Mouse (Mus musculus): Measurements from ENCODE around the gene Gnptg. TPM values are rescaled to one million over a fixed set of nuclear protein-coding genes. Genes with fewer than 3 reads are reported as not detected.
"Not testable (repeated sequence)": the region's sequence is repeated elsewhere in the genome, so short reads cannot be mapped to it uniquely, and the experiment has no call there.

Gene Gnptg
- polyA plus RNA-seq, 1 experiment from 2014 or later = 19.9 TPM

GRCm38 (mm10) chr17:25224586-25225222, 15.2 kb downstream of the Gnptg start:
- H3K4me1 ChIP-seq (ENCODE audit: control insufficient read depth, low read depth, low read length) = peaks cover 66% of the 10 kb centered on the region
- peak overlapping the region; percentile 76 for H3K4me2 ChIP-seq (ENCODE audit: low read depth, low read length)
- ATAC-seq (ENCODE audit: low read depth) = no peak
- peak overlapping the region; percentile 78 for H3K4me3 ChIP-seq (ENCODE audit: low read depth, low read length)
- WGBS (ENCODE audit: insufficient replicate concordance) = 59% methylated on average over 7 of the region's 7 CpGs
- H3K27ac ChIP-seq (ENCODE audit: low read length) = peak overlapping the region; percentile 85
- no peaks in the 10 kb centered on the region for H3K9me3 ChIP-seq (replicated peaks; ENCODE audit: control insufficient read depth, low read length)
- peaks cover 10% of the 10 kb centered on the region for H3K36me3 ChIP-seq (ENCODE audit: control insufficient read depth, insufficient read depth)
- H3K9ac ChIP-seq (ENCODE audit: low read depth, low read length) = peak overlapping the region; percentile 81
- no peaks in the 10 kb centered on the region for H3K27me3 ChIP-seq (ENCODE audit: control insufficient read depth, insufficient read depth, low read depth, low read length)

DNA sequence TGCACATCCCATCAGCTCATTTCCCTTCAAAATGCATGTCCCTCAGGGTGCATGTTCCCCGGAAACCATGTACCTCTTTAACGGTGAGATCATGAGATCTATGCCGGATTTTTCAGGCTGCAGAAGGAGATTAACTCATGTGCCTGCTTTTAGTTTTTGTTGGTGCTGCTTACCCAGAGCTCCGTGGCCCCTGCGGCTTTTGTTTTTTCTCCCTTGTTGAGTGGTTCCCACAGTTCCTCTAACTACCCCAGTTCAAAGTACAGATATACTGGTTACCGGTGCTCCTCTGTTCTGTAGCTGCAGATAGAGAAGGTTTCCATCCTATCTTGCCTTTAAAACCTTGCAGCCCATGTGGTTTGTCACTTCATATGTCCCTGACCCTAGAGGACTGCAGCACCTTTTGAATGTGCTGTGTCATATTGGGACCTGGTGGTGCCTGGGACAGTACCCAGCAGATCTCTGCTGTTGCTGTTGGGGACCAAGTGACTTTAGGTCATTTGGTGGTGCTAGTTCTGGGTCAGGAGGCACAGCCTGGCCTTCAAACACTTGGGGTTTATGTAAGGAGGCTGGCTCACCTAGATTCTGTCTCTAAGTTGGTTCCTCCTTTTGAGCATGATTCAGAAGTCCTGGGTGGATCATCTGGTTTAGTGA, 16.8 kb downstream of the Gnptg start:
- H3K27me3 ChIP-seq (ENCODE audit: control insufficient read depth, insufficient read depth, low read depth, low read length) = no peaks in the 10 kb centered on the region
- H3K9me3 ChIP-seq (replicated peaks; ENCODE audit: control insufficient read depth, low read length) = no peaks in the 10 kb centered on the region
- peak overlapping the region; percentile 78 for H3K4me3 ChIP-seq (ENCODE audit: low read depth, low read length)
- peaks cover 5% of the 10 kb centered on the region for H3K36me3 ChIP-seq (ENCODE audit: control insufficient read depth, insufficient read depth)
- WGBS (ENCODE audit: insufficient replicate concordance) = 6% methylated on average over 6 of the region's 6 CpGs
- peak overlapping the region; percentile 81 for H3K9ac ChIP-seq (ENCODE audit: low read depth, low read length)
- peak; percentile 50 for ATAC-seq (ENCODE audit: low read depth)
- H3K27ac ChIP-seq (ENCODE audit: low read length) = peak overlapping the region; percentile 85
- peaks cover 64% of the 10 kb centered on the region for H3K4me1 ChIP-seq (ENCODE audit: control insufficient read depth, low read depth, low read length)
- peak overlapping the region; percentile 76 for H3K4me2 ChIP-seq (ENCODE audit: low read depth, low read length)

DNA sequence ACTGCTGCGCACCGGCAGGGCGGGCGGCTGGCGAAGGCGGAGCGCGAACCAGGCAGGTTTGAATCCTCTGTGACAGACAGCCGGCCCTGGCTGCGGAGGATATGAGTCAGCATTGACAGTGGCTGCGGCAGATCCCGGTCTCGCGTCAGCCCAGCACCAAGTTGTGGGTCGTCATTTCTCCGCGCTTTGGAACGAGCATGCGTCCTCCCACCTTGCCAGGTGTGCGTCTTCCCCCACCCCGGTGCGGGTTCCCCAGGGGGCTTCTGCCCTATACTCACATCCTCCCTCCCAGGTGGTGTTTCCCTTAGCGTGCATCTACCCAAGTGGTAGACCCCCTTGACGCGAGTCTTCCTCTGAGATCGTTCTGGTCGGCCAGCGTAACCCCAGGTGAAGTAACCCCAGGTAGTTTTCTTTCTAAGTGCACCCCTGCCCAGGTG, 17.4 kb downstream of the Gnptg start:
- not testable (repeated sequence) for H3K36me3 ChIP-seq (ENCODE audit: control insufficient read depth, insufficient read depth); H3K9me3 ChIP-seq (replicated peaks; ENCODE audit: control insufficient read depth, low read length); H3K27me3 ChIP-seq (ENCODE audit: control insufficient read depth, insufficient read depth, low read depth, low read length)
- 4% methylated on average over 14 of the region's 28 CpGs for whole genome bisulfite sequencing (ENCODE audit: insufficient replicate concordance)
- Histone ChIP-seq H3K4me1 (ENCODE audit: control insufficient read depth, low read depth, low read length) (peaks cover 59% of the 10 kb centered on the region), H3K27ac (ENCODE audit: low read length) (peak overlapping the region; percentile 85), H3K9ac (ENCODE audit: low read depth, low read length) (peak overlapping the region; percentile 81), H3K4me3 (ENCODE audit: low read depth, low read length) (peak overlapping the region; percentile 78), H3K4me2 (ENCODE audit: low read depth, low read length) (peak overlapping the region; percentile 79)
- peak; percentile 71 for ATAC-seq (ENCODE audit: low read depth)

GRCm38 (mm10) chr17:25221821-25222503, 18.0 kb downstream of the Gnptg start:
- H3K4me1 ChIP-seq (ENCODE audit: control insufficient read depth, low read depth, low read length) = peaks cover 54% of the 10 kb centered on the region
- no peaks in the 10 kb centered on the region for H3K9me3 ChIP-seq (replicated peaks; ENCODE audit: control insufficient read depth, low read length)
- peak overlapping the region; percentile 84 for H3K27ac ChIP-seq (ENCODE audit: low read length)
- peak overlapping the region; percentile 78 for H3K4me3 ChIP-seq (ENCODE audit: low read depth, low read length)
- under 1% methylated on average over 17 of the region's 30 CpGs for WGBS (ENCODE audit: insufficient replicate concordance)
- H3K27me3 ChIP-seq (ENCODE audit: control insufficient read depth, insufficient read depth, low read depth, low read length) = no peaks in the 10 kb centered on the region
- no peaks in the 10 kb centered on the region for H3K36me3 ChIP-seq (ENCODE audit: control insufficient read depth, insufficient read depth)
- peak overlapping the region; percentile 73 for H3K9ac ChIP-seq (ENCODE audit: low read depth, low read length)
- peak overlapping the region; percentile 79 for H3K4me2 ChIP-seq (ENCODE audit: low read depth, low read length)
- ATAC-seq (ENCODE audit: low read depth) = peak; percentile 78

GRCm38 (mm10) chr17:25220746-25221145, 19.2 kb downstream of the Gnptg start:
- WGBS (ENCODE audit: insufficient replicate concordance) = 80% methylated on average over 1 of the region's 1 CpGs
- peaks cover 42% of the 10 kb centered on the region for H3K4me1 ChIP-seq (ENCODE audit: control insufficient read depth, low read depth, low read length)
- H3K9ac ChIP-seq (ENCODE audit: low read depth, low read length) = no peak overlapping the region
- H3K27ac ChIP-seq (ENCODE audit: low read length) = no peak overlapping the region
- H3K4me3 ChIP-seq (ENCODE audit: low read depth, low read length) = no peak overlapping the region
- no peak overlapping the region for H3K4me2 ChIP-seq (ENCODE audit: low read depth, low read length)
- H3K36me3 ChIP-seq (ENCODE audit: control insufficient read depth, insufficient read depth) = no peaks in the 10 kb centered on the region
- H3K9me3 ChIP-seq (replicated peaks; ENCODE audit: control insufficient read depth, low read length) = no peaks in the 10 kb centered on the region
- no peaks in the 10 kb centered on the region for H3K27me3 ChIP-seq (ENCODE audit: control insufficient read depth, insufficient read depth, low read depth, low read length)
- ATAC-seq (ENCODE audit: low read depth) = no peak

- 76% methylated on average over 15 of the region's 15 CpGs for WGBS (ENCODE audit: insufficient replicate concordance)
- Histone ChIP-seq H3K27me3 (ENCODE audit: control insufficient read depth, insufficient read depth, low read depth, low read length) (no peaks in the 10 kb centered on the region), H3K27ac (ENCODE audit: low read length) (no peak overlapping the region), H3K4me1 (ENCODE audit: control insufficient read depth, low read depth, low read length) (peaks cover 31% of the 10 kb centered on the region), H3K9me3 (replicated peaks; ENCODE audit: control insufficient read depth, low read length) (no peaks in the 10 kb centered on the region), H3K4me3 (ENCODE audit: low read depth, low read length) (no peak overlapping the region), H3K36me3 (ENCODE audit: control insufficient read depth, insufficient read depth) (no peaks in the 10 kb centered on the region), H3K4me2 (ENCODE audit: low read depth, low read length) (no peak overlapping the region), H3K9ac (ENCODE audit: low read depth, low read length) (no peak overlapping the region)
- ATAC-seq (ENCODE audit: low read depth) = no peak
These were observed 20.2 kb downstream of the Gnptg start for GRCm38 (mm10) chr17:25219492-25220295.

- Histone ChIP-seq H3K4me1 (ENCODE audit: control insufficient read depth, low read depth, low read length) (peaks cover 24% of the 10 kb centered on the region), H3K4me3 (ENCODE audit: low read depth, low read length) (no peak overlapping the region), H3K4me2 (ENCODE audit: low read depth, low read length) (no peak overlapping the region), H3K36me3 (ENCODE audit: control insufficient read depth, insufficient read depth) (no peaks in the 10 kb centered on the region), H3K27me3 (ENCODE audit: control insufficient read depth, insufficient read depth, low read depth, low read length) (no peaks in the 10 kb centered on the region), H3K9me3 (replicated peaks; ENCODE audit: control insufficient read depth, low read length) (no peaks in the 10 kb centered on the region), H3K27ac (ENCODE audit: low read length) (no peak overlapping the region), H3K9ac (ENCODE audit: low read depth, low read length) (no peak overlapping the region)
- ATAC-seq (ENCODE audit: low read depth) = no peak
- WGBS (ENCODE audit: insufficient replicate concordance) = 86% methylated on average over 9 of the region's 9 CpGs
These were observed 21.0 kb downstream of the Gnptg start for GRCm38 (mm10) chr17:25218967-25219366.

DNA sequence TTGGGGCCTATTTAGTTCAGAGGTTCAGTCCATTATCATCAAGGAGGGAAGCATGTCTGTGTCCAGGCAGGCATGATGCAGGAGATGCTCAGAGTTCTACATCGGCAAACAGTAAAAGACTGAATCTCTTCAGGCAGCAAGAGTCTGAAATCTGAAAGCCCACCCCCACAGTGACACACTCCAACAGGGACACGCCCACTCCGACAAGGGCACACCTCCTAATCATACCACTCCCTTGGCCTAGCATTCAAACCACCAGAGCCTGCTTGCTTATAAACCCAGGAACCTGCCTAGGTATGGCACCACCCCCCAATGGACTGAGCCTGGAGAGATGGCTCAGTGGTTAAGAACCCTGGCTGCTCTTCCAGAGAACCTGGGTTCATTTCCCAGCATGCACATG, 24.5 kb downstream of the Gnptg start:
- Histone ChIP-seq H3K9ac (ENCODE audit: low read depth, low read length) (no peak overlapping the region), H3K4me2 (ENCODE audit: low read depth, low read length) (no peak overlapping the region), H3K27ac (ENCODE audit: low read length) (no peak overlapping the region), H3K9me3 (replicated peaks; ENCODE audit: control insufficient read depth, low read length) (no peaks in the 10 kb centered on the region), H3K4me3 (ENCODE audit: low read depth, low read length) (no peak overlapping the region), H3K36me3 (ENCODE audit: control insufficient read depth, insufficient read depth) (peaks cover 3% of the 10 kb centered on the region; the same call in 1 of the 2 replicates), H3K27me3 (ENCODE audit: control insufficient read depth, insufficient read depth, low read depth, low read length) (no peaks in the 10 kb centered on the region), H3K4me1 (ENCODE audit: control insufficient read depth, low read depth, low read length) (no peaks in the 10 kb centered on the region; the same call in 1 of the 2 replicates)
- WGBS (ENCODE audit: insufficient replicate concordance) = 65% methylated on average over 3 of the region's 3 CpGs
- no peak for ATAC-seq (ENCODE audit: low read depth)
